Mouse (Mus musculus): ENCODE measurements around the gene Fads1. TPM values are rescaled to one million over a fixed set of nuclear protein-coding genes. Genes with fewer than 3 reads are reported as not detected.
"Not testable (repeated sequence)": the region's sequence is repeated elsewhere in the genome, so short reads cannot be mapped to it uniquely, and the experiment has no call there.

Fads1 gene
- 1,000 to 10,000 TPM in 1 of 2 experiments, 100 to 1,000 TPM in 1; 677 to 1,388 TPM for total RNA-seq (2021)
- long read RNA-seq, experiment 1, transcript Fads1-201 (12 exons, 3,460 nt) = major isoform, 51 of 192 reads
- long read RNA-seq, experiment 1, partial matches to known transcripts = 133 of 192 reads
- long read RNA-seq, experiment 1, other reads (novel, unspliced or antisense) = 7 of 192 reads
- long read RNA-seq, experiment 2, transcript Fads1-201 (12 exons, 3,460 nt) = major isoform, 200 of 284 reads
- long read RNA-seq, experiment 2, partial matches to known transcripts = 76 of 284 reads
- long read RNA-seq, experiment 2, other reads (novel, unspliced or antisense) = 8 of 284 reads

DNA sequence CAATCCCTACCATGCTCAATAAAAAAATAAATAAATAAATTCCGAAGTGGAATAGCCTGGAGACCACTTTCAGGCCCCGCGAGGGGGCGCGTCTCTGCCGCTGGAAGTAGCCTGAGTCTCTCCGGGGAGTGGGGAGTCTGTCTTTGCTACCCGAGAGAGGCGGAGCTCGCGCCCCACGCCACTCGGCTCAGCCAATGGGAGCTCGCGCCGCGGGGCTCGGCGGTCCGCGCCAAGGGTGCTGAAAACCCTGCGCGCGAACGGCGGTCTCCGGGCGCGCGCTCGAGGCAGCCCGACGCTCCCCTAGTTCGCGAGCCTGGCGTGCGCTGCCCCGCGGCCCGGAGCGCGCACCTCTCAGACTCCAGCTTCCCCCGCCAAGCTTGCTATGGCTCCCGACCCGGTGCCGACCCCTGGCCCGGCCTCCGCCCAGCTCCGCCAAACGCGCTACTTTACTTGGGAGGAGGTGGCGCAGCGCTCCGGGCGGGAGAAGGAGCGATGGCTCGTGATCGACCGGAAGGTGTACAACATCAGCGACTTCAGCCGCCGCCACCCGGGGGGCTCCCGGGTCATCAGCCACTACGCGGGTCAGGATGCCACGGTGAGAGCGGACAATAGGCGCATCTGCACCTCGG is at the start of gene Fads1:
Gene Fads1 (plus strand): TSS at position 219 of the 629 bp plus-strand sequence.
- peak; percentile 97 to 98 for DNase-seq

DNA sequence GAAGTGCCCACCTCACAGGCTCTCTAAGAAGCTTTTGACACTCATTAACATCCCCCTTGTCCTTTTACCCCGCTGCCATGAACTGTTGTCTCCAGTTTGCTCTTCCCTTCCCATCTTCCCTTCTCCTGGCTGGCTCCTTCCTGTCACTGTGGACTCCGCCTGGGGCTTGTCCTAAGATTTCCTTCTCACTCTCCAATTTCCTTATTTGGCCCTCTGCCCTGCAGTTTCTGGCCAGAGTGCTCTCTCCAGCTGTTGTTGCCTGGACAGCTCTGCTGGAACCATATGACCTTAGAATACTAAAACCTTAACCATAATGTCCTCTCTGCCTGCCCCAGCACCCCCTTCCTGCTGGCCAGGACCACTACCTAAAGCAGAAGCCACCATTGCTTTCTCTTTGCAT is 48.0 kb upstream of the Fads1 start:
- peak; percentile 39 to 59 for DNase-seq

- no peak for DNase-seq
Measured at GRCm38 (mm10) chr19:10137423-10137822, 45.3 kb upstream of the Fads1 start.

DNA sequence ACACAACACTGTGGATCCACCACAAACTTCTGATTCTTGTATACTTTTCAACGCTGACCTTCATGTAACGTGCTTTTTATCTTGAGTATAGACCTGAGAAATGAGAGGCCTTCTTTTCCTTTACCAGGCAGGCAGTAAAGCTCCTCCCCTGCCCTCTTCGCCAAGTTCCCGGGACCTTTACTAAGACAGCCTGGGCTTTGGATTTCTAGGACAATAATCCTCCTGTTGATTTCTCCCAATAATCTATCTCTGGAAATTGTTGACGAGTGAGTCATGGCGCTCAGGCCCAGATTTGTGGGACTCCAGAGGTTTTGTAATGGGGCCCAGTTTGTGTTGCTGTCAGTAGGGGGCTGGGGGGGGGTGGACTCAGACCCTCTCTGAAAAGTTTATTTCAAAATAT is 43.0 kb upstream of the Fads1 start:
- DNase-seq = no peak

DNA sequence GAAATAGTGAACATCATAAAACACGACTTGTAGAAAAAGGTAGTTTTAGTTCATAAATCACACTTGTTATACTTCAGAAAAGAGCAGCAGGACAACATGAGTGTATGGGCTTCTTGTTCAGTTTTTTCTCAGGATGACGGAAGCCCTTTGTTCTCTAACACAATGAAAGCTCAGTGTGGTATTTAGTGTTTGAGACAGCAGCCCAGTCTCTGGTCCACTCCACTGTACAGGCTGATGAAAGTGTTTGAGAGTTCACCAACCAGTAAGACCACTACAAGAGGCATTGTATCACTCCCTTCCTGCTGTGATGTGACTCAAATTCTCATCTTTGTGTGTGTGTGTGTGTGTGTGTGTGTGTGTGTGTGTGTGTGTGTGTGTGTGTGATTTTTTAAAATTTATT is 39.0 kb upstream of the Fads1 start:
- DNase-seq = no peak

- no peak for DNase-seq
Measured at GRCm38 (mm10) chr19:10144464-10144863, 38.2 kb upstream of the Fads1 start.

DNA sequence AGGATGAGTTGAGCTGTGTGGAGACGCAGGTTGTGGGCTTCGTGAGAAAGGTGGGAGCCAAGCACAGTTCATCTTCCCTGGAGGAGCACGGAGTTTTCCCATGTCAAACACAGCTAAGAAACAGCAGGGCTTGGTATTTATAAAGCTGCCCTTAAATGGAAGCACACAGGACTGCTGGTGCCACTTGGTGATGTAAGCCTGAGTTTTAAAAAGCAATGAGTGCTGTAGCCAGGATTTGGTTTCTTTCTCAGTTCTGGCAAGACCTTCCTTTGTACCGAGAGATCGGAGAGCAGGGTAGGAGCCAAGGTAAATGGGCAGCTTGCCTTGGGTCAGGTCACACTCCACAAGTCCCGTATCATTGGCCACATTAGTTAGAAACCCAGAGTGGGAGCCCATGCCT is 34.1 kb upstream of the Fads1 start:
- DNase-seq = peak in 1 of 2 experiments; percentile 36

DNA sequence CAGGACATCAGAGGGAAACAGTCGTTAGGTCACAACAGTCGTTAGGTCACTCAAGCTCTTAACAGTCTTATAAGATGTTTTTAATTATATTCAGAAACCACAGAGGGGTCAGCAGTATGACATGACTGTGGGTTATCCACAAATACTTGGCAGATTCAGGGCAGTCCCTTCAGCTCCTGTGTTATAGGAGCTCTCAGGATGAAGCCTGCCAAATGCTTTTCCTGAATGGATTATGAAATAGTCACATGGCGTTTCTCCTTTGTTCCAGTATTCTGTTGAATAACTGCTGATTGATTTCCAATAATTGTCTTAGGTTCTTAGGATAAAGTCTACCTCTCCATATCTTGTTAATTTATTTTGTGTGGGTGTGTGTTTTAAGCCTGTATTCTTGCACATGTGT is 33.5 kb upstream of the Fads1 start:
- DNase-seq = no peak

DNA sequence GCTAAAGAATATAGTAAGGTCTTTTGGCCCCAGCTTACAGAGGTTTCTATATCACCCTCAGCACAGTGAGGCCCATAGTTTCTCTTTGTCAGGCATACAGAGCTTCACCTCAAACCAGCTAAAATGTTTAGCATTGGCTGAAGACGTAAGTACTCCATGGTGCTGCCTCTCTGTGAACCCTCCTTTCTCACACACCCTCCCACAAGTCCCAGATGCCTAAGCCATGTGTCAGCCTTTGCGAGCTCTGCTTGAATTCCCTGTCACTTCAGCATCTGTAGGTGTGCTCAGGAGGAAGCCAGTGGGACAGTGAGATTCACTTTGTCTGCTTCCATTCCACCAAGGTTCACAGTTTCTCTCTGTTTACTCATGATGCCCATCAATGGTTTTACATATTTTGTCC is 25.0 kb upstream of the Fads1 start:
- DNase-seq = no peak

- DNase-seq = peak; percentile 42 to 64
Measured at GRCm38 (mm10) chr19:10163896-10164295, 18.8 kb upstream of the Fads1 start.

- DNase-seq = not testable (repeated sequence)
Measured at GRCm38 (mm10) chr19:10165928-10166327, 16.8 kb upstream of the Fads1 start.

GRCm38 (mm10) chr19:10167112-10167511 is 15.6 kb upstream of the Fads1 start:
- DNase-seq = no peak

- DNase-seq = no peak
Measured at GRCm38 (mm10) chr19:10167951-10168350, 14.7 kb upstream of the Fads1 start.

DNA sequence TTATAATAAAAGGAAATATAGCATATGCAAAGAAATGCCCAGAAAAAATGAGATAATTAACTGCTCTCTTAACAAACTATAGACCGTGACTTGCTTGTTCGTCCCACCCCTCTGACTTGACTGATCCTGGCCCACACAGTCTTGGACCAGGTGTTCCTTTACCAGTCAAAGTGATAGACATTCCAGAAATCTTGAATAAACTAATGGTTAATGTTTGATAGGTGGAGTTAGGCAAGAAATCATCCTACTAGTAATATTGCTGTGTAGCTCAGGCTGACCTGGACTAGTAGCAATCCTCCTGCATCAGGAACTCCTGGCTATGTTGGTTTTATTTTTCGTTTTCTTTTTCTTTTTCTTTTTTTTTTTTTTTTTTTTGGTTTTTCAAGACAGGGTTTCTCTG is 14.2 kb upstream of the Fads1 start:
- DNase-seq = no peak

DNA sequence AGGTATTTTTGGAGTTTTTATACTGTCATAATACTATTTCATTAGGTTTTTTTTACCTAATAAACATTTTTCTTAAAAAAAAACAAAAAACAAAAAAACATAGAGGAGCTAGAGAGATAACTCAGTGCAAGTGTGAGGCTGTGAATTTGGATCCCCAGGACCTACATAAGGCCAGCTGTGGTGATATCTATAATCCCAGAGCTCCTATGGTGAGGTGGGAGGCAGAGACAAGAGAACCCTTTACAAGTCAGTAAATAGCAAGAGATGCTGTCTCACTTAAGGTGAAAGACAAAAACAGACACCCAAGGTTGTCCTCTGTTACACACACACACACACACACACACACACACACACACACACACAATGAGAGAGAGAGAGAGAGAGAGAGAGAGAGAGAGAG is 13.5 kb upstream of the Fads1 start:
- DNase-seq = no peak

DNA sequence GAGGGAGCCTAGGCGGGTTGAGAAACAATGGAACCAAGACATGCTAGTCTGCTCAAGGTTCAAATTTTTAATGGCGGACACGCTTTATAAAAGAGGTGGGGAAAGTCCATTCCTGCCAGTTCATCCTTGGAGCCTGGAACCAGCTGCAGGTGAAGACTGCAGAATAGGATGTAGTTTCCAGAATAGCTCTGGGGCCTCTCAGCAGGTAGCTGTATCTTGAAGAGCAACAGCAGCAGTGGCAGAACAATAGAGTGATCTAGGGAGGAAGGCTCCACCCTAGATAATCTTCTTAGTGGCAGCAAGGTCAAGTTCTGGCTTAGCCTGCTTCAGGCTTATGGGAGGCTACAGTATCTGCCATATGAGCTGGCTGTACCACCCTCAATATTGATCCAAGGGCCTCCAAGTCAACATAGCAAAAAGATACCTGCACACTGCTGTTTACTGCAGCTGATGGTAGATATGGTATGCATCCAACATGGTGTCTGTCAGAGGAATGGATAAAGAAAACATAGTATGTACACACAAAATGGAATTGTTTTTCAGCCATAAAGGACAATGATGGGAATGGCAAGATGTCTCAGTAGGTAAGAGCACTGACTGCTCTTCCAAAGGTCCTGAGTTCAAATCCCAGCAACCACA is 12.9 kb upstream of the Fads1 start:
- not testable (repeated sequence) for DNase-seq

DNA sequence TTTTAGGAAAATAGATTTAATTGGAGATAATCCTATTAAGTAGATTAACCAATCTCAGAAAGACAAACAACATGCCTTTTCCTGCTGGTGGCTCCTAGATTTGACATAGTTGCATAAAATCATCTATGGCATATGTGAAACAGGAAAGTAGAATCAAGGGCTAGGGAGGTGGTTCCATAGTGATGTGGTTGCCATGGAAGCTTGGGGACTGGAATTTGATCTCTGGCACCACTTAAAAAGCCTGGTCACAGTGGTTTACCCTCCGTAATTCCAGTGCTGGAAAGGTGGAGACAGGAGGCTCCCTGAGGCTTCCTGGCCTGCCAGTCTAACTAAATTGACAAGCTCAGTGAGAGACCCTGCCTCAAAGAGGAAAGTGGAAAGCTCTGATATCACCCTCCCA is 12.2 kb upstream of the Fads1 start:
- no peak for DNase-seq

GRCm38 (mm10) chr19:10171359-10171758 is 11.3 kb upstream of the Fads1 start:
- no peak for DNase-seq

DNA sequence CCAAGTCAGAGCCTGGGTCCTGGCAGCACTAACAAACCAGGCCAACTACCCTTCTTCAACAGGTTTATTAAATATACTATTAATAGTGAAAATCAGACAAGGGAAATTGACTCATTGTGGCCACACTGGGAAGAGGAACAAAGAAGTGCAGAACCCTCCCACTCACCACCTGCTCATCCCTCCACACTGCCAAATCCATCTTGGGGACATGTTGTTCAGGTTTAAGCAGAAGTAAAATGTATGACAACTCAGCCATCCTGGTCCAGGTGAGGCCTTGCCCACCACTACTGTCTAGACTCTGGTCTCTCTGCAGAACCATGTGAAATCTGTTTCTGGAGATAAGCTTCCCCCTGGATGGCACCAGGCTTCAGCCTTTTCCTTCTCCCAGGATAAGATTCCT is 10.8 kb upstream of the Fads1 start:
- DNase-seq = no peak

DNA sequence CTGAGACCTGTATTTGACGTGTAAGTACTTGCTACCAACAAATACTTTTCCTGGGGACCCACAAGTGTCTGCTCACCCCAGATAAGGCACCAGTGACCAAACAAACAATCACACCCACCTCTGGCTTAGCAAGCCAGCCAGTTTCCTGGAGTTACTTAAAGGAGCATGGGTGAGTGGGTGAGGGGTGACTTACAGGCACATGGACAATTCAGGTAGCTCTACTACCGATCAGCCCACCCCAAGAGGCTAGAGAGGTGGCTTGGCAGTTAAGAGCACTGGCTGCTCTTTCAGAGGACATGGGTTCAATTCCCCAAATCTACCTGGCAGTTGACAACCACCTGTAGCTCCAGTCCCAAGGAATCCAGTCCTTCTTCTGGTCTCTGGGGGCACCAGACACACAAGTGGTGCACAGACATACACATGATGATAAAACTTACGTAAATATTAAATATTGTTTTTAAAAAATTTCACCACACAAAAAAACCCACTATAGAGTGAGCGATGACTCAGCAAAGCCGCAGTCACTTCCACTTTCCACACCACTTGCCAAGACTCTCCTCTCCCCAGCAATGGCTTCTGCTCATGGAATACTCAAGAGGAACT is 9.5 kb upstream of the Fads1 start:
- DNase-seq = no peak

GRCm38 (mm10) chr19:10173844-10174539 is 8.7 kb upstream of the Fads1 start:
- DNase-seq = no peak

GRCm38 (mm10) chr19:10174956-10175355 is 7.7 kb upstream of the Fads1 start:
- DNase-seq = no peak

Measured in adrenal gland, postnatal 36 days (tissue).